ENCODE assay signal across 9 mouse cellular contexts in genomic region chr9:24119423-24119822, GRCm38 (mm10). TPM values are rescaled to one million over a fixed set of nuclear protein-coding genes. Genes with fewer than 3 reads are reported as not detected.
DNase-seq lines count a peak whose midpoint lies in the region; ATAC-seq and TF ChIP-seq lines count a peak whose summit lies in the region.
"Had no signal": no experiment of that assay in that cellular context is flagged by ENCODE, and none has a peak within 500 bp of the region (broad histone marks: within the 10 kb centered on the region; RNA-seq: fewer than 3 reads in every experiment).

No protein-coding gene starts in this region.

- peak; percentile 85 for TF ChIP-seq CTCF in layer of hippocampus, adult 2 months (conservative IDR thresholded peaks at IDR 0.05)

- no peak overlapping the region for H3K4me3 ChIP-seq in forebrain, embryonic 11.5 days (ENCODE audit: low read depth, low read length)
- no peak overlapping the region for H3K4me3 ChIP-seq in forebrain, embryonic 10.5 days
- H3K4me3 ChIP-seq in layer of hippocampus, adult 2 months = no peak overlapping the region
- no peak overlapping the region for H3K4me3 ChIP-seq in midbrain, embryonic 12.5 days

- H3K27me3 ChIP-seq in forebrain, embryonic 11.5 days (ENCODE audit: control insufficient read depth, insufficient read depth, low read length) = no peaks in the 10 kb centered on the region
- no peaks in the 10 kb centered on the region for H3K27me3 ChIP-seq in forebrain, embryonic 10.5 days (ENCODE audit: poor library complexity, severe bottlenecking)
- H3K27me3 ChIP-seq in midbrain, embryonic 12.5 days = no peaks in the 10 kb centered on the region

- DNase-seq in forebrain, embryonic 11.5 days (ENCODE audit: low spot score) = no peak
- DNase-seq in forebrain, embryonic 10.5 days (ENCODE audit: extremely low spot score, low spot score) = no peak
- DNase-seq in right cerebral cortex, adult 2 months (ENCODE audit: low spot score in 2 of 2) = peak; percentile 43 to 44
- DNase-seq in right cerebral cortex, postnatal 36 days (ENCODE audit: low spot score in 2 of 2) = no peak
- DNase-seq in embryo, embryonic 11.5 days (ENCODE audit: low read depth, low spot score) = peak; percentile 36
- peak; percentile 20 to 41 for DNase-seq in layer of hippocampus, adult 2 months (ENCODE audit: low spot score in 2 of 2)
- no peak for DNase-seq in urinary bladder, postnatal 4 days (ENCODE audit: low spot score in 2 of 2)

- no peaks in the 10 kb centered on the region for H3K36me3 ChIP-seq in forebrain, embryonic 11.5 days (ENCODE audit: control insufficient read depth, insufficient read depth, low read length)
- no peaks in the 10 kb centered on the region for H3K36me3 ChIP-seq in forebrain, embryonic 10.5 days (replicated peaks)
- no peaks in the 10 kb centered on the region for H3K36me3 ChIP-seq in midbrain, embryonic 12.5 days

- no peak overlapping the region for H3K4me2 ChIP-seq in forebrain, embryonic 11.5 days (ENCODE audit: low read depth, low read length, severe bottlenecking)
- no peak overlapping the region for H3K4me2 ChIP-seq in midbrain, embryonic 12.5 days (replicated peaks)

- ATAC-seq in forebrain, embryonic 11.5 days (replicated peaks; ENCODE audit: low FRiP score) = peak; percentile 76
- peak; percentile 77 for ATAC-seq in midbrain, embryonic 12.5 days (ENCODE audit: low FRiP score, low read depth)

- H3K27ac ChIP-seq in forebrain, embryonic 11.5 days (ENCODE audit: low read depth, low read length) = no peak overlapping the region
- no peak overlapping the region for H3K27ac ChIP-seq in forebrain, embryonic 10.5 days
- H3K27ac ChIP-seq in layer of hippocampus, adult 2 months = no peak overlapping the region
- no peak overlapping the region for H3K27ac ChIP-seq in midbrain, embryonic 12.5 days (replicated peaks)

- H3K9ac ChIP-seq in forebrain, embryonic 11.5 days (ENCODE audit: low read length) = no peak overlapping the region
- no peak overlapping the region for H3K9ac ChIP-seq in midbrain, embryonic 12.5 days (replicated peaks)

- no peaks in the 10 kb centered on the region for H3K9me3 ChIP-seq in forebrain, embryonic 11.5 days (ENCODE audit: control insufficient read depth, low read length)
- H3K9me3 ChIP-seq in forebrain, embryonic 10.5 days = no peaks in the 10 kb centered on the region
- no peaks in the 10 kb centered on the region for H3K9me3 ChIP-seq in midbrain, embryonic 12.5 days

- H3K4me1 ChIP-seq in forebrain, embryonic 11.5 days (replicated peaks; ENCODE audit: control insufficient read depth, insufficient read depth, low read length) = no peaks in the 10 kb centered on the region
- H3K4me1 ChIP-seq in forebrain, embryonic 10.5 days = no peaks in the 10 kb centered on the region
- no peaks in the 10 kb centered on the region for H3K4me1 ChIP-seq in midbrain, embryonic 12.5 days

- WGBS in forebrain, embryonic 11.5 days = 57% methylated on average over 4 of the region's 4 CpGs
- 57% methylated on average over 4 of the region's 4 CpGs for WGBS in forebrain, embryonic 10.5 days
- WGBS in midbrain, embryonic 12.5 days = 55% methylated on average over 4 of the region's 4 CpGs

RNA-seq across cellular contexts. Expression of gene Npsr1, which starts 21.6 kb away (rescaled TPM):
- not detected in 2 replicates for polyA plus RNA-seq in forebrain, embryonic 11.5 days (2014; fragmentation: Nextera tagmentation; extraction: Ambion mirVana)
- not detected in 2 replicates for polyA plus RNA-seq in forebrain, embryonic 10.5 days (2016; fragmentation: Nextera tagmentation; extraction: Ambion mirVana)
- total RNA-seq in layer of hippocampus, adult 2 months (2021) = 1 to 10 TPM in 1 of 2 experiments, under 1 TPM in 1; 0.84 to 1.6 TPM
- polyA plus RNA-seq in midbrain, embryonic 12.5 days (2016; fragmentation: Nextera tagmentation; extraction: Ambion mirVana) = not detected in 2 replicates
- polyA plus RNA-seq: heart, embryonic 14.5 days had no signal

Comparison
In these comparisons a context has a peak if more than half of its experiments do, and no peak if none do; other contexts are left out.
1. DNase-seq: peak in right cerebral cortex, adult 2 months (2 of 2), embryo, embryonic 11.5 days (single experiment) and layer of hippocampus, adult 2 months (2 of 2); none in forebrain, embryonic 11.5 days (single experiment), forebrain, embryonic 10.5 days (single experiment), right cerebral cortex, postnatal 36 days (0 of 2) and urinary bladder, postnatal 4 days (0 of 2).